Mouse (Mus musculus) bone marrow, adult 2 months (tissue): ENCODE measurements around the gene Acta1.

Experiments
- CTCF ChIP-seq: fragments of 200-500 bp; IDR thresholded peaks from 2 replicates; pipeline ENCODE4 v1.5.1; 2011; ENCODE audit warnings: low read length, control low read depth; ENCODE audit not compliant: control insufficient read depth, insufficient read depth
- POLR2A ChIP-seq: fragments of 200-500 bp; IDR thresholded peaks from 2 replicates; pipeline ENCODE4 v1.6.1; 2011; ENCODE audit warnings: low read depth, mild to moderate bottlenecking, control low read depth, low read length, borderline replicate concordance; ENCODE audit not compliant: control insufficient read depth

GRCm38 (mm10) chr8:123884721-123885565, 9.6 kb downstream of the Acta1 start:
- TF ChIP-seq CTCF = no peak
- no peak for TF ChIP-seq POLR2A
